Mouse (Mus musculus): ENCODE results near the gene Arid4a.
A peak's percentile ranks its signal among the peaks of the same experiment; 100 is the strongest.

Arid4a gene

GRCm38 (mm10) chr12:71141189-71141588, 125.4 kb downstream of the Arid4a start:
- DNase-seq (ENCODE audit: low read depth, low spot score) = no peak

GRCm38 (mm10) chr12:71147641-71148040, 131.9 kb downstream of the Arid4a start:
- peak; percentile 16 for DNase-seq (ENCODE audit: low read depth, low spot score)

Data from retina, adult 2 months (tissue).